Mouse (Mus musculus): ENCODE measurements around the gene Triobp. TPM values are rescaled to one million over a fixed set of nuclear protein-coding genes. Genes with fewer than 3 reads are reported as not detected.
A peak's percentile ranks its signal among the peaks of the same experiment; 100 is the strongest.

Triobp gene
- polyA plus RNA-seq, 1 experiment from 2014 or later: 49.0 TPM

DNA sequence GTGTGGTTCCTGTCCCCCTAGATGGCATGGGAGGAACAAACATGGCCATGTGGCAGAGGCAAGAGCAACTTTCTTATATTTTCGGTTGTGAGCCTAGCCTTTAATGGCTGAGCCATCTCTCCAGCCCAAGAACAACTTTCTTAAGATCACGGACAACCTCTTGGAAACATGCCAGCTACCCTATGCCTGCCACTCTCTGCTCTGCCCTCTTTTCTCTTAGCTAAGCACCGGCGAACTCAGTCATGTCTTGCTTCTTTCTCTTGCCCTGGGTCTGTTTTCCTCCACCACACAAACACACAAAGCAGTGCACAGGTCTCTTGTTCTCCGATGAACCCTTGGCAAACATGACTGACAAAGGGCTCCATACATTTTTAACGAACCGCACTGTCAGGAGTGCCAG, 1.3 kb upstream of the Triobp start:
- H3K9ac ChIP-seq (ENCODE audit: low read length): no peak overlapping the region
- no peak overlapping the region for H3K4me2 ChIP-seq (ENCODE audit: low read length)
- peaks cover 7% of the 10 kb centered on the region for H3K36me3 ChIP-seq (ENCODE audit: control insufficient read depth, insufficient read depth, low read length)
- 81% methylated on average over 7 of the region's 7 CpGs for WGBS
- ATAC-seq (replicated peaks; ENCODE audit: low FRiP score, low TSS enrichment, low read depth) (no peak), DNase-seq (ENCODE audit: low spot score) (no peak)
- H3K27ac ChIP-seq (ENCODE audit: low read depth): no peak overlapping the region
- H3K27me3 ChIP-seq (replicated peaks; ENCODE audit: control insufficient read depth, insufficient read depth, low read length): peaks cover 3% of the 10 kb centered on the region; the same call in 1 of the 2 replicates
- no peak overlapping the region for H3K4me3 ChIP-seq (ENCODE audit: low read depth, low read length)
- H3K9me3 ChIP-seq (ENCODE audit: control insufficient read depth, low read length): no peaks in the 10 kb centered on the region
- peaks cover 6% of the 10 kb centered on the region; the same call in 1 of the 2 replicates for H3K4me1 ChIP-seq (replicated peaks; ENCODE audit: control insufficient read depth, insufficient read depth, low read length)

DNA sequence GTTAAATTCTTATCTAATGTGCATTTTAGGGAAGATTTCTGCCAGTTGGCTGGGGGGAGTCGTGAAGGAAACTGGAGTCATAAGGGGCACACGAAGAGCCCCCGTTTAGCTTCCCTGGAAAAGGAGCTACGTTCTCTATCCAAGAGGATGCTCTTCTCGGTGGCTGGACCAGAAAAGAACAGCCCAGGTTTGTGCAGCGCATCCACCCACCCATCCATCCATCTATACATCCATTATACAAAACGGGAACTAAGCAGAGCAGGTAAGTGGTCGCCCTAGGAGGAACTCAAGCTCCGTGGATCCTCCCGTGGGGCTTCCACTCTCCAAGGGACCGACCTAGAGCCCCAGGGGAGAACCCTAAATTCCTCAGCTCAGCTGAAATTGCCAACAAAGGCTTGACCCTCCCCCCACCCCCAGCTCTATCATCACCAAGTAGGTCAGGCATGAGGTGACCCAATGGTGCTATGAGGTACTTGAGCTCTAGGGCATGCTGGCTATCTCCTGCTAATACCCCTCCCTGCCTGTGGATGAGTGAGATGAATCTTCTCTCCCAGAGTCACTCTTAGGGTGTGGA, 715 bp downstream of the Triobp start:
- peak overlapping the region; percentile 48 for H3K4me3 ChIP-seq (ENCODE audit: low read depth, low read length)
- no peaks in the 10 kb centered on the region for H3K36me3 ChIP-seq (ENCODE audit: control insufficient read depth, insufficient read depth, low read length)
- H3K9ac ChIP-seq (ENCODE audit: low read length): peak overlapping the region; percentile 53
- 8% methylated on average over 11 of the region's 11 CpGs for WGBS
- peaks cover 3% of the 10 kb centered on the region; the same call in 1 of the 2 replicates for H3K27me3 ChIP-seq (replicated peaks; ENCODE audit: control insufficient read depth, insufficient read depth, low read length)
- ATAC-seq (replicated peaks; ENCODE audit: low FRiP score, low TSS enrichment, low read depth) (no peak), DNase-seq (ENCODE audit: low spot score) (peak; percentile 54)
- peak overlapping the region; percentile 4; the same call in 1 of the 2 replicates for H3K27ac ChIP-seq (ENCODE audit: low read depth)
- H3K9me3 ChIP-seq (ENCODE audit: control insufficient read depth, low read length): no peaks in the 10 kb centered on the region
- H3K4me2 ChIP-seq (ENCODE audit: low read length): peak overlapping the region; percentile 80
- H3K4me1 ChIP-seq (replicated peaks; ENCODE audit: control insufficient read depth, insufficient read depth, low read length): peaks cover 6% of the 10 kb centered on the region; the same call in 1 of the 2 replicates

DNA sequence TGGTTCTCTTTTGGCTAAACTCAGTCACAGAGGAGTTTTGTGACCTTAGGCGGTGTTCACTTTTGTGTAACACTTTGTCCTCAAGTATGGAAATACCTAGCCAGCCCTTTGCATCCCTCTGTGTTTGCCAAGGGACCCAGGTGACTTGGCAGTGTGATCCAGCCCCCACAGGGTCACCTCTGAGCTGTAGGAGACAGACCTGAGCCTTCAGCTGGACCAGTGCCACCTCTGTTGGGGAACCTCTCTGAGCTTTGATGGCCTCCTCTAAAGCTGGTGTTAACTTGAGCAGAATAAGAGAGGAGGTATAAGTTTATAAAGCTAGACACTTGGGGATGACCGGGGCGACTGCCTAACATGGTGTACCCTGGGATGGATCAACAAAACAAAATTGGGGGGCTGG, 1.4 kb downstream of the Triobp start:
- WGBS: 96% methylated on average over 3 of the region's 3 CpGs
- H3K9ac ChIP-seq (ENCODE audit: low read length): no peak overlapping the region
- ATAC-seq (replicated peaks; ENCODE audit: low FRiP score, low TSS enrichment, low read depth) (no peak), DNase-seq (ENCODE audit: low spot score) (no peak)
- H3K4me3 ChIP-seq (ENCODE audit: low read depth, low read length): no peak overlapping the region
- H3K27ac ChIP-seq (ENCODE audit: low read depth): no peak overlapping the region
- no peaks in the 10 kb centered on the region for H3K36me3 ChIP-seq (ENCODE audit: control insufficient read depth, insufficient read depth, low read length)
- H3K27me3 ChIP-seq (replicated peaks; ENCODE audit: control insufficient read depth, insufficient read depth, low read length): peaks cover 3% of the 10 kb centered on the region; the same call in 1 of the 2 replicates
- no peaks in the 10 kb centered on the region for H3K9me3 ChIP-seq (ENCODE audit: control insufficient read depth, low read length)
- peaks cover 6% of the 10 kb centered on the region; the same call in 1 of the 2 replicates for H3K4me1 ChIP-seq (replicated peaks; ENCODE audit: control insufficient read depth, insufficient read depth, low read length)
- no peak overlapping the region; the same call in 1 of the 2 replicates for H3K4me2 ChIP-seq (ENCODE audit: low read length)

DNA sequence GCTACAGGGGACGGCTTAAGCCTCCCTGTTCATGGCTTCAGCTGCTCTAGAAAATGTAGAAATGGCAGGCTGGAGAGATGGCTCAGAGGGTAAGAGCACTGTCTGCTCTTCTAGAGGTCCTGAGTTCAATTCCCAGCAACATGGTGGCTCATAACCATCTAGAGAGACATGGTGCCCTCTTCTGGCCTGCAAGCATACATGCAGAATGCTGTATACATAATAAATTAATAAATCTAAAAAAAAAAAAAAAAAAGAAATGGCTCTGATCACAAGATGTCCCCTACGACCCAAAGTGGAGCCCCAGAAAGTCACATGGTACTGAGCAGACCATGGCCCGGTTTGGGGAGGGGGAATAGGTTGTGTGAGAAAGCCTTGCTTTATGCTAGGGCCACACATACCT, 8.1 kb downstream of the Triobp start:
- Histone ChIP-seq H3K4me2 (ENCODE audit: low read length) (no peak overlapping the region), H3K27ac (ENCODE audit: low read depth) (no peak overlapping the region), H3K27me3 (replicated peaks; ENCODE audit: control insufficient read depth, insufficient read depth, low read length) (no peaks in the 10 kb centered on the region), H3K4me3 (ENCODE audit: low read depth, low read length) (no peak overlapping the region), H3K9ac (ENCODE audit: low read length) (no peak overlapping the region), H3K36me3 (ENCODE audit: control insufficient read depth, insufficient read depth, low read length) (0 out of 2 replicates have a peak, but pooled peaks cover 4% of the 10 kb centered on the region), H3K4me1 (replicated peaks; ENCODE audit: control insufficient read depth, insufficient read depth, low read length) (no peaks in the 10 kb centered on the region), H3K9me3 (ENCODE audit: control insufficient read depth, low read length) (no peaks in the 10 kb centered on the region)
- DNase-seq (ENCODE audit: low spot score) (no peak), ATAC-seq (replicated peaks; ENCODE audit: low FRiP score, low TSS enrichment, low read depth) (no peak)
- 75% methylated on average over 3 of the region's 3 CpGs for WGBS

DNA sequence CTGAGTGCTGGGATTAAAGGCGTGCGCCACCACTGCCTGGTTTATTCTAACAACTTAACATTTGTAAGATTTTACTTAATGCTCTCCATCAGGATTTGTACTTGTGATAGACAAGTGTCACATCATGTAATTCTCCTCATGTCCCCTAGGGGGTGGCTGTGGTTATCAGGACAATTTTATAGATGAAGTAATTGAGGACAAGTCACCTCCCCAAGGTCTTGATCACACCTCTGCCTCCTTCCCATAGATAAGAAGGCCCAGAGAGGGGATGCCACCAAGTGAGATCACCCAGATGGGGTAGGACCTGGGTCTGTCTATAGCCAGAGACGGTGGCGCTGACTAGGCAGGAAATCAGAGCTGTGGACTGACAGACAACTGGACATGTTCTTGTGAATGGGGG, 8.8 kb downstream of the Triobp start:
- H3K9ac ChIP-seq (ENCODE audit: low read length): no peak overlapping the region
- ATAC-seq (replicated peaks; ENCODE audit: low FRiP score, low TSS enrichment, low read depth) (no peak; the same call in 1 of the 2 replicates), DNase-seq (ENCODE audit: low spot score) (no peak)
- H3K36me3 ChIP-seq (ENCODE audit: control insufficient read depth, insufficient read depth, low read length): 0 out of 2 replicates have a peak, but pooled peaks cover 7% of the 10 kb centered on the region
- H3K27me3 ChIP-seq (replicated peaks; ENCODE audit: control insufficient read depth, insufficient read depth, low read length): no peaks in the 10 kb centered on the region
- 69% methylated on average over 4 of the region's 4 CpGs for WGBS
- no peaks in the 10 kb centered on the region for H3K9me3 ChIP-seq (ENCODE audit: control insufficient read depth, low read length)
- no peaks in the 10 kb centered on the region for H3K4me1 ChIP-seq (replicated peaks; ENCODE audit: control insufficient read depth, insufficient read depth, low read length)
- no peak overlapping the region for H3K4me3 ChIP-seq (ENCODE audit: low read depth, low read length)
- H3K4me2 ChIP-seq (ENCODE audit: low read length): no peak overlapping the region
- no peak overlapping the region for H3K27ac ChIP-seq (ENCODE audit: low read depth)

DNA sequence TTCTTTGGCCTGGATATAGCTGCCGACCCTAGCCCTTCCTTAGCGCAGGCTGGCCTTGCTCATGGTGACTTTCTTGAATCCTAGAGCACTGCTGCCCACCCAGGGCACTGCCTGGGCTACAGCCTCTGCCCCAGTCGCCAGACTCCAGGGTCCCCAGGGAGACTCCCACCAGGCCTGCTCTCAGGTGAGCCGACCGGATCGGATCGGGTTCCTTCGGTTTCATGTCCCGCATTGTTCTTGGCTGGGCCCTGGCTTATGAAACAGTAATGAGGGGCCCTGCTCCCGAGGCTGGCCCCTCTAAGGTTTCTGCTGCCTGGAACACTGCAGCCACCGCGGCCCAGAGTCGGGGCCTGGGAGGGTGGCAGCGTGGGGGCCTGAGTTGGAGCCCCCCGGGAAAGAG, 9.5 kb downstream of the Triobp start:
- 56% methylated on average over 15 of the region's 15 CpGs for WGBS
- no peaks in the 10 kb centered on the region for H3K4me1 ChIP-seq (replicated peaks; ENCODE audit: control insufficient read depth, insufficient read depth, low read length)
- DNase-seq (ENCODE audit: low spot score) (no peak), ATAC-seq (replicated peaks; ENCODE audit: low FRiP score, low TSS enrichment, low read depth) (no peak)
- no peaks in the 10 kb centered on the region for H3K9me3 ChIP-seq (ENCODE audit: control insufficient read depth, low read length)
- no peak overlapping the region for H3K4me3 ChIP-seq (ENCODE audit: low read depth, low read length)
- H3K27ac ChIP-seq (ENCODE audit: low read depth): no peak overlapping the region
- H3K27me3 ChIP-seq (replicated peaks; ENCODE audit: control insufficient read depth, insufficient read depth, low read length): no peaks in the 10 kb centered on the region
- H3K4me2 ChIP-seq (ENCODE audit: low read length): no peak overlapping the region
- no peak overlapping the region for H3K9ac ChIP-seq (ENCODE audit: low read length)
- 0 out of 2 replicates have a peak, but pooled peaks cover 7% of the 10 kb centered on the region for H3K36me3 ChIP-seq (ENCODE audit: control insufficient read depth, insufficient read depth, low read length)

DNA sequence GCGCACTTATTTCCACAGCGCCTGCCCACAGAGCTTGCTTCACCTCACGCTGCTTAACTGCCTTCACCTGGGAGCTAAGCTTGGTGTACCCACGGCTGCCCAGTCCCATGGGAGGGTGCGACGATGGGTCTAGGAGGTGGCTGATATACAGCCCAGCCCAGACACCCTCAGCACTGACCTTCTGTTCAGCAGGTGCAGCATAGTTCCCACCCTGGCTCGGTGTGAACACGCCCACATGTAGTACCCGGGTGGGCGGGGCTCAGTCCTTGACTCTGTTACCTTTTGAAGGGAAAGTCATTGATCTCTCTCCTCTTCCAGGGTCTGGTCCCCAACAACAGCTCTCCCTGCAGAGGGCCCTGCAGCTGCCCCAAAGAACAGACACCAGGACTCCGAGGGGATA, 12.0 kb downstream of the Triobp start:
- no peak for ATAC-seq (replicated peaks; ENCODE audit: low FRiP score, low TSS enrichment, low read depth)

DNA sequence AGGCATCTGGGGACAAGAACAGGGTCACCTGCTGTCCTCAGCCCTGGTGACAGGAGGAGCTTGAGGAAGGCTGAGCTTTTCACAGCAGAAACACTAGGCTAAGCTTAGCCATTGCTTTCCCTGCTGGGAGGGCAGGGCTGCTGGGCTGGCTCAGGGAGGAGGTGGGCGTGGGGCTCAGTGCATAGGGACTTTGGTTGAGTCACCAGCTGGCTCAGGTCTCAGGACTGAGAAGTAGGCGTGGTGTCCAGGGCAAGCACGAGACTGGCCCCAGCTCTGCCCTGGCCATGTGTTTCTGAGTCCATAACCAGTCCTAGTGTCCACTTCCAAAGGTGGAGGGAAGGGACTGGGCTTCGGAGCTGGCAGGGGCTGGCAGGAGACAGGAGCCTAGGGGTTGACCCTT, 12.6 kb downstream of the Triobp start:
- 78% methylated on average over 4 of the region's 4 CpGs for WGBS
- Histone ChIP-seq H3K27ac (ENCODE audit: low read depth) (no peak overlapping the region), H3K27me3 (replicated peaks; ENCODE audit: control insufficient read depth, insufficient read depth, low read length) (no peaks in the 10 kb centered on the region), H3K9me3 (ENCODE audit: control insufficient read depth, low read length) (no peaks in the 10 kb centered on the region), H3K4me2 (ENCODE audit: low read length) (no peak overlapping the region), H3K4me3 (ENCODE audit: low read depth, low read length) (no peak overlapping the region), H3K36me3 (ENCODE audit: control insufficient read depth, insufficient read depth, low read length) (0 out of 2 replicates have a peak, but pooled peaks cover 7% of the 10 kb centered on the region), H3K4me1 (replicated peaks; ENCODE audit: control insufficient read depth, insufficient read depth, low read length) (no peaks in the 10 kb centered on the region), H3K9ac (ENCODE audit: low read length) (no peak overlapping the region)
- no peak for ATAC-seq (replicated peaks; ENCODE audit: low FRiP score, low TSS enrichment, low read depth)
- DNase-seq (ENCODE audit: low spot score): no peak

More for the DNA sequence above, 12.0 kb downstream of the Triobp start:
- Histone ChIP-seq H3K9me3 (ENCODE audit: control insufficient read depth, low read length) (no peaks in the 10 kb centered on the region), H3K4me3 (ENCODE audit: low read depth, low read length) (no peak overlapping the region), H3K4me2 (ENCODE audit: low read length) (no peak overlapping the region), H3K27ac (ENCODE audit: low read depth) (no peak overlapping the region), H3K27me3 (replicated peaks; ENCODE audit: control insufficient read depth, insufficient read depth, low read length) (no peaks in the 10 kb centered on the region), H3K36me3 (ENCODE audit: control insufficient read depth, insufficient read depth, low read length) (0 out of 2 replicates have a peak, but pooled peaks cover 7% of the 10 kb centered on the region), H3K9ac (ENCODE audit: low read length) (no peak overlapping the region), H3K4me1 (replicated peaks; ENCODE audit: control insufficient read depth, insufficient read depth, low read length) (no peaks in the 10 kb centered on the region)
- no peak for DNase-seq (ENCODE audit: low spot score)
- 81% methylated on average over 11 of the region's 11 CpGs for WGBS

DNA sequence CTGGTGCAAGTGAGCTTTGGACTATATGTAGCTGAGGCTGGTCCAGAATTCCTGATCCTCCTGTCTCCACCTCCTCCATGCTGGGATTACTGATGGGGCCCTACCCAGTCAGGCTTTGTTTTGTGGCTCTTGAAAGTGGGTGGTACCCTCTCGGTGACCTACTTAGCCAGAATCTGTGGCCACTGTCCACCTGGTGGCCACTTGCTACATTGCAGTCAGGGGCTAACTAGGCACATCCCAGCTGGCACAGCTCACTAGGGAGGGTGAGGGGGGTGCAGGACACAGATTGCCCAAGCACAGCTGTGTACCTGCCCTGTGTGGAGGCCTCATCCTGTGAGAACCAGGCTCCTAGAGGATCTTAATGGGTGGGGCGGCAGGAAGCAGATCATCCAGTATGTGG, 15.4 kb downstream of the Triobp start:
- no peak overlapping the region for H3K9ac ChIP-seq (ENCODE audit: low read length)
- H3K4me3 ChIP-seq (ENCODE audit: low read depth, low read length): no peak overlapping the region
- no peaks in the 10 kb centered on the region for H3K4me1 ChIP-seq (replicated peaks; ENCODE audit: control insufficient read depth, insufficient read depth, low read length)
- 40% methylated on average over 2 of the region's 2 CpGs for WGBS
- H3K36me3 ChIP-seq (ENCODE audit: control insufficient read depth, insufficient read depth, low read length): 0 out of 2 replicates have a peak, but pooled peaks cover 7% of the 10 kb centered on the region
- H3K9me3 ChIP-seq (ENCODE audit: control insufficient read depth, low read length): no peaks in the 10 kb centered on the region
- no peaks in the 10 kb centered on the region for H3K27me3 ChIP-seq (replicated peaks; ENCODE audit: control insufficient read depth, insufficient read depth, low read length)
- H3K4me2 ChIP-seq (ENCODE audit: low read length): no peak overlapping the region
- ATAC-seq (replicated peaks; ENCODE audit: low FRiP score, low TSS enrichment, low read depth) (peak; percentile 48; the same call in 1 of the 2 replicates), DNase-seq (ENCODE audit: low spot score) (peak; percentile 75)
- no peak overlapping the region for H3K27ac ChIP-seq (ENCODE audit: low read depth)
